Mouse (Mus musculus) G1E (cell line): ENCODE data around the gene Pde9a.

Experiments used
- CTCF ChIP-seq: IDR thresholded peaks from 2 replicates; pipeline ENCODE4 v1.5.1; 2012; ENCODE audit warnings: low read depth, low read length, inconsistent platforms, mixed read lengths
- GATA1 ChIP-seq: IDR thresholded peaks from 2 replicates; pipeline ENCODE4 v1.6.1; 2012; ENCODE audit warnings: borderline replicate concordance, low read length, inconsistent platforms, mixed read lengths
- POLR2AphosphoS5 ChIP-seq: IDR thresholded peaks from 2 replicates; pipeline ENCODE4 v1.6.1; 2012; ENCODE audit warnings: low read depth, low read length, inconsistent platforms; ENCODE audit not compliant: insufficient replicate concordance
- TAL1 ChIP-seq: conservative IDR thresholded peaks from 2 replicates; pipeline ENCODE4 v1.6.1; 2012; ENCODE audit warnings: low read depth, low read length, inconsistent platforms, mixed read lengths

DNA sequence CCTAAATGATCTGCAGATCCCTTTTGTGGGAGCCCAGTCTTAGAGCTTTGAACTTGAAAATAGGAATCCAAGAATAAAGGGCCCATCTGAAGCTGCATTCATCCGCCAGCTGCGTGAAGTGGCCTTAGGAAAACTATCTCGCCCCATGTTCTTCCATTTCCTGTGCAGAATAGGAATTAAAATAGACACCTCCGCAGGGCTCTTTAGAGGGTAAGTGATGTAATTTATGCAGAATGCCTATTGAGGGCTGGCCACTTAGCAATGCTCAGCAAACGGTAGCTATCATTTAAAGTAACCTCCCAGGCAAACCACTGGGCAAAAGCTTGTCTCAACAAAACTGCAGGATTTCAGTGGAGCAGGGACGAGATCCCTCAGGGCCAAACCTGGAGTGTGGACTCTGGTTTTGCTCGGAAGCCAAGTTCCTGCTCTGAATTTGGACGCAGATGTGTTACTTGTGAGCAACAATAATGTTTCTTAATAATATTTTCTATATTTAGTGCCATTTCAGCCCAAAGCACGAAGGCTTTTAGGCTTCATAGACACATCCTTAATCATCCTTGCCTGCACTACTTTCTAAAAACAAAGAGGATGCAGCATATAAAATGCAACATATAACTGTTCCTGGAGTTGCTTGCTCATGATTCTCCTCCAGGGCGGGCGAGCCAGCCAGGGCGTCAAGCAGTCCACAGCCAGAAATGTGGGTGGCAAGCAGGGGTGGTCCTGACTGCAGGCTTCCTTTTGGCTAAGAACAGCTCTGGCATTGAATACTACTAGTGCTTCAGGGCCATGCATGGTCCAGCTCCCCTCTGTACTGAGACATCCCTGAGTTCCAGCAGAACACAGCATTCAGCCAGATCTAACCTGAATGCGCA lies 40.1 kb downstream of the Pde9a start:
- no peak for TF ChIP-seq CTCF
- no peak for TF ChIP-seq GATA1
- TF ChIP-seq TAL1, result no peak
- no peak for TF ChIP-seq POLR2AphosphoS5
